Mouse (Mus musculus) MEL (cell line): ENCODE results near the gene Crlf2. TPM values are rescaled to one million over a fixed set of nuclear protein-coding genes. Genes with fewer than 3 reads are reported as not detected.

Experiments used
- DNase-seq: peaks from one replicate; pipeline ENCODE4 v3.0.0; 2011; ENCODE audit warnings: low read depth, low spot score
- H3K27ac ChIP-seq: 2 replicates; pipeline ENCODE4 v1.5.1; 2012; ENCODE audit warnings: low read depth, mild to moderate bottlenecking, control low read depth, low read length, moderate library complexity; ENCODE audit not compliant: control insufficient read depth
- H3K27me3 ChIP-seq, 2 experiments: fragments of 150-350 bp in 1 of 2; sonication (generic) in 1 of 2; 2 replicates each; pipeline ENCODE4 v1.6.1; 2012; ENCODE audit warnings: low read length in 2 of 2, mild to moderate bottlenecking in 2 of 2, improper control_type of control experiment in 1 of 2, moderate library complexity in 1 of 2; ENCODE audit not compliant: insufficient read depth in 2 of 2, control insufficient read depth in 1 of 2
- H3K36me3 ChIP-seq, 2 experiments: 2 replicates each; pipeline ENCODE4 v1.6.1; 2012 to 2014; ENCODE audit warnings: low read length in 2 of 2, improper control_type of control experiment in 1 of 2, inconsistent platforms in 1 of 2, mild to moderate bottlenecking in 1 of 2; ENCODE audit not compliant: insufficient read depth in 2 of 2, control insufficient read depth in 1 of 2
- H3K4me1 ChIP-seq, 2 experiments: fragments of 150-350 bp in 1 of 2; sonication (generic) in 1 of 2; 2 replicates each; pipeline ENCODE4 v1.6.1; 2012; ENCODE audit warnings: low read length in 2 of 2, improper control_type of control experiment in 1 of 2, mild to moderate bottlenecking in 1 of 2; ENCODE audit not compliant: insufficient read depth in 2 of 2, control insufficient read depth in 1 of 2
- H3K4me3 ChIP-seq, 2 experiments: fragments of 150-350 bp in 1 of 2; sonication (generic) in 1 of 2; 2 replicates each; pipeline ENCODE4 v1.5.1; 2012; ENCODE audit warnings: low read depth in 2 of 2, low read length in 2 of 2, mild to moderate bottlenecking in 2 of 2, moderate library complexity in 2 of 2, control low read depth in 1 of 2, improper control_type of control experiment in 1 of 2; ENCODE audit not compliant: control insufficient read depth in 1 of 2, insufficient read depth in 1 of 2
- H3K79me2 ChIP-seq: 2 replicates; pipeline ENCODE4 v1.6.1; 2012; ENCODE audit warnings: mild to moderate bottlenecking, low read length, moderate library complexity; ENCODE audit not compliant: control insufficient read depth, poor library complexity, insufficient read depth
- H3K9ac ChIP-seq: 2 replicates; pipeline ENCODE4 v1.6.1; 2012; ENCODE audit warnings: low read depth, mild to moderate bottlenecking, control low read depth, low read length, moderate library complexity; ENCODE audit not compliant: control insufficient read depth, poor library complexity, severe bottlenecking
- H3K9me3 ChIP-seq: fragments of 150-350 bp; sonication (generic); replicated peaks from 2 replicates; pipeline ENCODE4 v1.6.1; 2012; ENCODE audit warnings: mild to moderate bottlenecking, low read length, improper control_type of control experiment, moderate library complexity; ENCODE audit not compliant: insufficient read depth
- BHLHE40 ChIP-seq: IDR thresholded peaks from 2 replicates; pipeline ENCODE4 v1.6.1; 2012; ENCODE audit warnings: low read depth, mild to moderate bottlenecking, inconsistent platforms, low read length, improper control_type of control experiment, borderline replicate concordance
- CHD1 ChIP-seq: IDR thresholded peaks from 2 replicates; pipeline ENCODE4 v1.6.1; 2012; ENCODE audit warnings: low read depth, mild to moderate bottlenecking, inconsistent platforms, low read length, improper control_type of control experiment
- CHD2 ChIP-seq: IDR thresholded peaks from 2 replicates; pipeline ENCODE4 v1.6.1; 2011; ENCODE audit warnings: low read length, improper control_type of control experiment
- E2F4 ChIP-seq: IDR thresholded peaks from 2 replicates; pipeline ENCODE4 v1.6.1; 2011; ENCODE audit warnings: low read depth, low read length, improper control_type of control experiment, borderline replicate concordance
- ELF1 ChIP-seq: IDR thresholded peaks from 2 replicates; pipeline ENCODE4 v1.6.1; 2014; ENCODE audit warnings: low read depth, mild to moderate bottlenecking, inconsistent platforms, low read length, improper control_type of control experiment, moderate library complexity
- EP300 ChIP-seq, 2 experiments: IDR thresholded peaks; 2 replicates each; pipeline ENCODE4 v1.6.1; 2011; ENCODE audit warnings: improper control_type of control experiment in 2 of 2, low read length in 2 of 2, low read depth in 1 of 2, mild to moderate bottlenecking in 1 of 2
- GABPA ChIP-seq: IDR thresholded peaks from 2 replicates; pipeline ENCODE4 v1.6.1; 2012; ENCODE audit warnings: low read depth, mild to moderate bottlenecking, inconsistent platforms, low read length, improper control_type of control experiment, moderate library complexity
- GATA1 ChIP-seq: IDR thresholded peaks from 2 replicates; pipeline ENCODE4 v1.6.1; 2011; ENCODE audit warnings: low read depth, low read length, improper control_type of control experiment
- HCFC1 ChIP-seq: IDR thresholded peaks from 2 replicates; pipeline ENCODE4 v1.6.1; 2012; ENCODE audit warnings: low read depth, mild to moderate bottlenecking, inconsistent platforms, low read length, improper control_type of control experiment, moderate library complexity
- KAT2A ChIP-seq: conservative IDR thresholded peaks from 2 replicates; pipeline ENCODE4 v1.6.1; 2012; ENCODE audit warnings: low read depth, low read length, improper control_type of control experiment, inconsistent platforms
- MAFK ChIP-seq: IDR thresholded peaks from 2 replicates; pipeline ENCODE4 v1.6.1; 2011; ENCODE audit warnings: low read depth, mild to moderate bottlenecking, low read length, improper control_type of control experiment, borderline replicate concordance
- MAX ChIP-seq: IDR thresholded peaks from 2 replicates; pipeline ENCODE4 v1.6.1; 2011; ENCODE audit warnings: low read length, improper control_type of control experiment
- MAZ ChIP-seq: IDR thresholded peaks from 2 replicates; pipeline ENCODE4 v1.6.1; 2012; ENCODE audit warnings: low read depth, mild to moderate bottlenecking, inconsistent platforms, low read length, improper control_type of control experiment
- MEF2A ChIP-seq: IDR thresholded peaks from 2 replicates; pipeline ENCODE4 v1.6.1; 2014; ENCODE audit warnings: low read depth, mild to moderate bottlenecking, inconsistent platforms, low read length, improper control_type of control experiment; ENCODE audit not compliant: poor library complexity, insufficient replicate concordance, severe bottlenecking; ENCODE audit errors: extremely low read depth
- MXI1 ChIP-seq: IDR thresholded peaks from 2 replicates; pipeline ENCODE4 v1.6.1; 2011; ENCODE audit warnings: mild to moderate bottlenecking, low read depth, low read length, improper control_type of control experiment
- MYB ChIP-seq: IDR thresholded peaks from 2 replicates; pipeline ENCODE4 v1.6.1; 2011; ENCODE audit warnings: mild to moderate bottlenecking, low read depth, low read length, improper control_type of control experiment
- MYC ChIP-seq: IDR thresholded peaks from 2 replicates; pipeline ENCODE4 v1.6.1; 2011; ENCODE audit warnings: low read depth, mild to moderate bottlenecking, low read length, improper control_type of control experiment, moderate library complexity
- NELFE ChIP-seq: IDR thresholded peaks from 2 replicates; pipeline ENCODE4 v1.6.1; 2011; ENCODE audit warnings: low read depth, low read length, improper control_type of control experiment
- NRF1 ChIP-seq: IDR thresholded peaks from 2 replicates; pipeline ENCODE4 v1.6.1; 2014; ENCODE audit warnings: low read depth, mild to moderate bottlenecking, inconsistent platforms, low read length, improper control_type of control experiment, moderate library complexity; ENCODE audit not compliant: poor library complexity, insufficient read depth, severe bottlenecking
- POLR2A ChIP-seq, 2 experiments: IDR thresholded peaks; 2 replicates each; pipeline ENCODE4 v1.6.1; 2011 to 2012; ENCODE audit warnings: low read length in 2 of 2, mild to moderate bottlenecking in 2 of 2, control low read depth in 1 of 2, improper control_type of control experiment in 1 of 2, low read depth in 1 of 2, moderate library complexity in 1 of 2; ENCODE audit not compliant: control insufficient read depth in 1 of 2, insufficient read depth in 1 of 2, poor library complexity in 1 of 2
- POLR2AphosphoS2 ChIP-seq: IDR thresholded peaks from 2 replicates; pipeline ENCODE4 v1.6.1; 2011; ENCODE audit warnings: low read length, improper control_type of control experiment
- RAD21 ChIP-seq: IDR thresholded peaks from 2 replicates; pipeline ENCODE4 v1.6.1; 2011; ENCODE audit warnings: mild to moderate bottlenecking, low read depth, low read length, improper control_type of control experiment
- RCOR1 ChIP-seq: IDR thresholded peaks from 2 replicates; pipeline ENCODE4 v1.6.1; 2012; ENCODE audit warnings: low read depth, mild to moderate bottlenecking, inconsistent platforms, low read length, improper control_type of control experiment
- SIN3A ChIP-seq: IDR thresholded peaks from 2 replicates; pipeline ENCODE4 v1.6.1; 2012; ENCODE audit warnings: low read length, improper control_type of control experiment, inconsistent platforms
- SMC3 ChIP-seq: IDR thresholded peaks from 2 replicates; pipeline ENCODE4 v1.6.1; 2011; ENCODE audit warnings: low read depth, low read length, improper control_type of control experiment
- TAL1 ChIP-seq: IDR thresholded peaks from 2 replicates; pipeline ENCODE4 v1.6.1; 2012; ENCODE audit warnings: mild to moderate bottlenecking, inconsistent platforms, low read length, moderate library complexity, mixed read lengths
- TBP ChIP-seq: IDR thresholded peaks from 2 replicates; pipeline ENCODE4 v1.8.0; 2011; ENCODE audit warnings: low read depth, low read length, improper control_type of control experiment
- TCF12 ChIP-seq: IDR thresholded peaks from 2 replicates; pipeline ENCODE4 v1.6.1; 2014; ENCODE audit warnings: low read depth, mild to moderate bottlenecking, inconsistent platforms, low read length, improper control_type of control experiment, moderate library complexity
- UBTF ChIP-seq: IDR thresholded peaks from 2 replicates; pipeline ENCODE4 v1.6.1; 2012; ENCODE audit warnings: low read depth, mild to moderate bottlenecking, inconsistent platforms, low read length, improper control_type of control experiment, moderate library complexity, borderline replicate concordance; ENCODE audit not compliant: insufficient read depth
- USF1 ChIP-seq: IDR thresholded peaks from 2 replicates; pipeline ENCODE4 v1.6.1; 2014; ENCODE audit warnings: low read depth, mild to moderate bottlenecking, inconsistent platforms, low read length, improper control_type of control experiment, moderate library complexity
- USF2 ChIP-seq, 2 experiments: IDR thresholded peaks; 2 replicates each; pipeline ENCODE4 v1.6.1; 2011 to 2012; ENCODE audit warnings: improper control_type of control experiment in 2 of 2, low read length in 2 of 2, borderline replicate concordance in 1 of 2, inconsistent platforms in 1 of 2, low read depth in 1 of 2, mild to moderate bottlenecking in 1 of 2; ENCODE audit not compliant: insufficient read depth in 1 of 2
- ZC3H11A ChIP-seq: IDR thresholded peaks from 2 replicates; pipeline ENCODE4 v1.6.1; 2012; ENCODE audit warnings: low read depth, mild to moderate bottlenecking, inconsistent platforms, low read length, improper control_type of control experiment
- ZKSCAN1 ChIP-seq: IDR thresholded peaks from 2 replicates; pipeline ENCODE4 v1.6.1; 2012; ENCODE audit warnings: low read depth, mild to moderate bottlenecking, inconsistent platforms, low read length, improper control_type of control experiment, moderate library complexity
- ZMIZ1 ChIP-seq: IDR thresholded peaks from 2 replicates; pipeline ENCODE4 v1.6.1; 2012; ENCODE audit warnings: low read depth, mild to moderate bottlenecking, inconsistent platforms, low read length, improper control_type of control experiment, moderate library complexity
- ZNF384 ChIP-seq: IDR thresholded peaks from 2 replicates; pipeline ENCODE4 v1.6.1; 2012; ENCODE audit warnings: low read depth, mild to moderate bottlenecking, inconsistent platforms, low read length, improper control_type of control experiment
- polyA plus RNA-seq, 2 experiments: library from polyadenylated mRNA; stranded (reverse) in 1 of 2; unstranded in 1 of 2; fragments of >175 nt in 1 of 2; fragments of >200 nt in 1 of 2; gene quantifications; 2 replicates each; pipeline versions ENCODE4 v1.2.1 to v1.2.4; 2012; ENCODE audit warnings: low replicate concordance in 2 of 2, low read depth in 1 of 2; ENCODE audit not compliant: insufficient read length in 2 of 2, insufficient read depth in 1 of 2, missing spikeins in 1 of 2
- total RNA-seq: library from RNA; depleted of rRNA; stranded (reverse); fragments of 300-350 nt; gene quantifications from 2 replicates; pipeline ENCODE4 v1.2.3, GENCODE M21; 2012

Crlf2 gene
- total and polyA plus RNA-seq, 3 experiments = 11.1 to 14.1 TPM; not detected in 1

DNA sequence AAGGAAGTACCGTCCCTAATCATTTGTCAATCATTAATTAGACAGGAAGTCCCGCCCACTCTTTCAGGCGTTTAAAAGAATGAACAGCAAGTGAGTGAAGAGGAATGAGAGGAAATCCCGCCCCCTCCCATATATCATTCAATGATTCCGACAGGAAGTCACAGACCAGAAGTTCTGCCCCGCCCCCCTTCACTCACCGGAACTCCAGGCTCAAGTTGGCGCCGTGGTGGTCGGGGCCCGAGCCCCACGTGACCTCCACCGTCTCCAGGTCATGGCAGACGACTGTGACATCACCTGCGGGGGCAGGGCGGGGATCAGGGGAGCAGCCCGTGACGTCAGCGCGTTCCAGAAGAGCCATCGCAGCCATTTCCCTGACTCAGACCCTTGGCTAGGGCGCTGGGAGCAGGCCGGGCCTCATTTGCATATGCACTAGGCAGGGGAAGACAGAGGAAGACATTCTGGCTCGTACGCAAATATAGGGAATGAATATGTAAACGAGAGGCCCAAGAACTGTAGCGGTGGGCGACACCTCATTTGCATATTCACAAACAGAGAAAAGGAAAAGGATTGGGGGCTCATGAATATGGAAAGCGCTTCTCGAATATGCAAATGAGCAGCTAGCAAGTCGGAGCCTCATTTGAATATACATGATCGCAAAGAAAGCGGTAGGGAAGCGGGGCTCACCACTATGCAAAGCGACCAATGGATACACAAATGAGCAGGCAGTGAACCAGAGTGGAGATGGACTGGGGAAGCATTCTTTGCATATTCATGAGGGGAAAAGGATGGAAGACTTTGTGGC, 1.3 kb downstream of the Crlf2 start:
- Histone ChIP-seq H3K9me3 (no peaks in the 10 kb centered on the region), H3K27ac (peak overlapping the region; percentile 94), H3K4me3 (peak overlapping the region; percentile 80 to 90), H3K4me1 (no peaks in the 10 kb centered on the region), H3K79me2 (peaks cover 2% of the 10 kb centered on the region; the same call in 1 of the 2 replicates), H3K27me3 (no peaks in the 10 kb centered on the region), H3K9ac (peak overlapping the region; percentile 86), H3K36me3 (no peaks in the 10 kb centered on the region)
- peak; percentile 99 for DNase-seq
- TF ChIP-seq TAL1 (no peak), POLR2A (IDR thresholded peaks at IDR 0.05; ENCODE audit: control insufficient read depth in 1 of 2, insufficient read depth in 1 of 2, low read depth in 1 of 2, low read length in 2 of 2, poor library complexity in 1 of 2) (no peak), ZKSCAN1 (no peak), CHD2 (no peak; the same call in 1 of the 2 replicates), KAT2A (peak; percentile 62), POLR2AphosphoS2 (no peak), HCFC1 (peak; percentile 84), CHD1 (no peak), MAFK (no peak), ELF1 (peak; percentile 61; the same call in 1 of the 2 replicates), TCF12 (0 out of 2 replicates have a peak, but pooled peaks have one; percentile 34), TBP (peak; percentile 55; the same call in 1 of the 2 replicates), MXI1 (peak; percentile 53; the same call in 1 of the 2 replicates), MYC (no peak; the same call in 1 of the 2 replicates), E2F4 (peak; percentile 69; the same call in 1 of the 2 replicates), RAD21 (no peak), RCOR1 (no peak), MAZ (no peak; the same call in 1 of the 2 replicates), MEF2A (peak; percentile 30; the same call in 1 of the 2 replicates), EP300 (IDR thresholded peaks at IDR 0.05; ENCODE audit: low read depth in 1 of 2, low read length in 2 of 2) (0 out of 4 replicates have a peak, but pooled peaks of 1 of the 2 experiments have one; percentile 23), SMC3 (no peak), SIN3A (peak; percentile 57; the same call in 1 of the 2 replicates), GATA1 (no peak), NRF1 (0 out of 2 replicates have a peak, but pooled peaks have one; percentile 16), USF1 (peak; percentile 99), MAX (peak; percentile 90), ZMIZ1 (no peak; the same call in 1 of the 2 replicates), BHLHE40 (peak; percentile 79), ZNF384 (no peak), UBTF (no peak), MYB (peak; percentile 71), ZC3H11A (no peak), GABPA (peak; percentile 75; the same call in 1 of the 2 replicates), USF2 (IDR thresholded peaks at IDR 0.05; ENCODE audit: borderline replicate concordance in 1 of 2, insufficient read depth in 1 of 2, low read depth in 1 of 2, low read length in 2 of 2) (peak; percentile 76 to 88; a peak in 3 of 4 replicates), NELFE (no peak; the same call in 1 of the 2 replicates)
